Comparison of ENCODE assay signal across 21 mouse cellular contexts in the genomic region with DNA sequence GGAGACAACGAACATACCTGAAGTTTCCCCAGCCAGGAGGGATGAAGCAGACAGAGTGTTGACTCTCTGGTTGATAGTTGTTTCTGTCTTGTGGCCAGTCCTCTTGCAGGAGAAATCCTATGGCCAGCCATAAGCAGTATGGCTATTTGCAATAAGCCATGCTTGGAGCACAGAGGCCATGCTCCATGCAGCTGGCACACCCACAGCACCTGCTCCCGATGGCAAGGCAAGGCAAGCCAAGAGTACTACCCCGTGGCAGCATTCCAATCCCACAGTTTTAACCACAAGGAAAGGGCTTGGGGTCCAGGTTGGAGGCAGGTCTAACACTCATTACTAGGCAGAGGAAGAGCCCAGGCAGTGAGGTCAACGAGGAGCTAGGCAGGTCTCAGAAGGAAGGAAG.
A peak's percentile ranks its signal among the peaks of the same experiment; 100 is the strongest.
DNase-seq lines count a peak whose midpoint lies in the region; ATAC-seq and TF ChIP-seq lines count a peak whose summit lies in the region.
"Had no signal": no experiment of that assay in that cellular context is flagged by ENCODE, and none has a peak within 500 bp of the region (broad histone marks: within the 10 kb centered on the region; RNA-seq: fewer than 3 reads in every experiment).

No protein-coding gene starts in this region.

- H3K4me3 ChIP-seq in C2C12 (ENCODE audit: insufficient read depth, poor library complexity, severe bottlenecking) (no peak overlapping the region), myocyte (no peak overlapping the region)
- H3K4me3 ChIP-seq: embryonic facial prominence, embryonic 13.5 days; embryonic facial prominence, embryonic 15.5 days; erythroblast, embryonic 14.5 days; forebrain, embryonic 10.5 days; forebrain, embryonic 12.5 days had no signal

- TF ChIP-seq CTCF in C2C12 (IDR thresholded peaks at IDR 0.05; ENCODE audit: control insufficient read depth, insufficient read depth, insufficient read length), result no peak

- no peak for TF ChIP-seq POLR2A in myocyte (IDR thresholded peaks at IDR 0.05; ENCODE audit: insufficient read length, low read depth)

- no peaks in the 10 kb centered on the region for H3K79me3 ChIP-seq in C2C12 (ENCODE audit: low read depth)

- H3ac ChIP-seq in C2C12 (ENCODE audit: control insufficient read depth, insufficient read length, low read depth), result no peak overlapping the region
- H3ac ChIP-seq in myocyte (ENCODE audit: control insufficient read depth, insufficient read length), result no peak overlapping the region

- H3K79me2 ChIP-seq in C2C12 (ENCODE audit: control insufficient read depth, insufficient read depth) (no peaks in the 10 kb centered on the region), myocyte (ENCODE audit: control insufficient read depth, insufficient read depth) (no peaks in the 10 kb centered on the region)

- no peak for ATAC-seq in inflammation-experienced regulatory T-cells, adult 6 months
- ATAC-seq: forebrain, embryonic 14.5 days; forebrain, embryonic 16.5 days had no signal

- DNase-seq in heart, adult 11 months, result peak; percentile 51
- DNase-seq in heart, adult 9 months (ENCODE audit: low spot score in 2 of 2), result no peak
- no peak for DNase-seq in embryo, embryonic 11 days
- DNase-seq: adrenal gland, adult 2 months; adrenal gland, postnatal 10 days; adrenal gland, postnatal 25 days; B cell, adult 2 months; cerebellum, adult 11 months; cerebellum, adult 18-20 months; cerebellum, adult 8-10 months; cerebellum, postnatal 25 days had no signal

- no peak overlapping the region for H3K4me2 ChIP-seq in myocyte (ENCODE audit: low read depth)
- H3K4me2 ChIP-seq: embryonic facial prominence, embryonic 13.5 days; embryonic facial prominence, embryonic 15.5 days; forebrain, embryonic 12.5 days had no signal

- no peaks in the 10 kb centered on the region for H3K27me3 ChIP-seq in C2C12 (ENCODE audit: control insufficient read depth, insufficient read depth, insufficient read length)
- no peaks in the 10 kb centered on the region for H3K27me3 ChIP-seq in myocyte (ENCODE audit: control insufficient read depth, insufficient read depth, insufficient read length)
- H3K27me3 ChIP-seq: embryonic facial prominence, embryonic 15.5 days had no signal

- H3K36me3 ChIP-seq in C2C12 (ENCODE audit: control insufficient read depth, insufficient read depth), result no peaks in the 10 kb centered on the region
- H3K36me3 ChIP-seq in myocyte (ENCODE audit: control insufficient read depth, insufficient read depth), result no peaks in the 10 kb centered on the region
- H3K36me3 ChIP-seq: embryonic facial prominence, embryonic 13.5 days; embryonic facial prominence, embryonic 15.5 days; forebrain, embryonic 10.5 days; forebrain, embryonic 12.5 days had no signal

TF ChIP-seq in C2C12, 6 proteins besides CTCF, POLR2A, EP300 and RAD21:
- TF ChIP-seq MYOD1 (IDR thresholded peaks at IDR 0.05; ENCODE audit: control insufficient read depth, insufficient read length, low read depth), result peak; percentile 3
- TF ChIP-seq CEBPB (IDR thresholded peaks at IDR 0.05; ENCODE audit: low read depth), result no peak
- TF ChIP-seq FOSL1 (IDR thresholded peaks at IDR 0.05; ENCODE audit: insufficient read depth, low read length, poor library complexity, severe bottlenecking), result no peak

TF ChIP-seq in myocyte, 11 proteins besides CTCF, POLR2A, EP300 and RAD21:
- peak in 2 of 3 experiments; percentile 83 to 93 for TF ChIP-seq MYOD1 (IDR thresholded peaks at IDR 0.05; ENCODE audit: control insufficient read depth in 1 of 3, insufficient read length in 2 of 3, low read depth in 2 of 3)
- TF ChIP-seq MYOG (IDR thresholded peaks at IDR 0.05; ENCODE audit: control insufficient read depth in 1 of 3, insufficient read depth in 1 of 3, insufficient read length in 2 of 3, low read depth in 2 of 3), result peak in 2 of 3 experiments; percentile 82 to 90
- TF ChIP-seq MAX (IDR thresholded peaks at IDR 0.05; ENCODE audit: low read depth), result no peak
- TF ChIP-seq TCF3 (IDR thresholded peaks at IDR 0.05; ENCODE audit: insufficient read length, low read depth), result peak; percentile 72
